Mouse (Mus musculus) layer of hippocampus, adult 8-10 months (tissue): ENCODE measurements around the gene AL731706.1. TPM values are rescaled to one million over a fixed set of nuclear protein-coding genes. Genes with fewer than 3 reads are reported as not detected.

Source experiments
- DNase-seq, 2 experiments: peaks; one replicate each; pipeline ENCODE4 v3.0.0; 2022; ENCODE audit warnings: low spot score in 2 of 2
- total RNA-seq, 4 experiments: library from RNA; stranded (reverse); gene quantifications; 2 replicates each; pipeline ENCODE4 v1.2.4; 2022

Gene AL731706.1
- total RNA-seq, 4 experiments from 2014 or later, result 3.0 to 19.4 (median 12.9) TPM

- DNase-seq, result no peak
Observed at GRCm38 (mm10) chr2:136835882-136836281, 55.3 kb downstream of the AL731706.1 start.

- DNase-seq, result no peak
Observed at GRCm38 (mm10) chr2:136834715-136835075, 56.5 kb downstream of the AL731706.1 start.

- DNase-seq, result no peak
Observed at GRCm38 (mm10) chr2:136833976-136834714, 57.0 kb downstream of the AL731706.1 start.

GRCm38 (mm10) chr2:136832936-136833335 lies 58.3 kb downstream of the AL731706.1 start:
- no peak for DNase-seq

Other genes starting within 250 kb of the AL731706.1 start
- 1,000 to 10,000 TPM; 2,063 to 2,148 (median 2,094) TPM for gene Snap25, start 177.9 kb downstream of the AL731706.1 start, total RNA-seq
- 10 to 100 TPM; 16.3 to 41.4 (median 30.2) TPM for gene AL731706.2, start 5.7 kb downstream of the AL731706.1 start, total RNA-seq
- gene Slx4ip, start 171 bp downstream of the AL731706.1 start, total RNA-seq, result 1 to 10 TPM; 5.4 to 9.5 (median 7.5) TPM
- gene Mkks, start within 50 bp of the AL731706.1 start, total RNA-seq, result 10 to 100 TPM; 20.9 to 33.8 (median 26.5) TPM
- 10 to 100 TPM; 10.0 to 11.6 (median 10.9) TPM for gene Jag1, start 225.3 kb upstream of the AL731706.1 start, total RNA-seq